Mouse (Mus musculus) liver, adult (tissue): Measurements from ENCODE around the gene Rnase4.
A peak's percentile ranks its signal among the peaks of the same experiment; 100 is the strongest.

ENCODE experiments used
- GATA4 ChIP-seq: IDR thresholded peaks from 2 replicates; pipeline ENCODE4 v1.6.1; 2014; ENCODE audit warnings: mild to moderate bottlenecking, low read length; ENCODE audit not compliant: insufficient replicate concordance

The Rnase4 gene

DNA sequence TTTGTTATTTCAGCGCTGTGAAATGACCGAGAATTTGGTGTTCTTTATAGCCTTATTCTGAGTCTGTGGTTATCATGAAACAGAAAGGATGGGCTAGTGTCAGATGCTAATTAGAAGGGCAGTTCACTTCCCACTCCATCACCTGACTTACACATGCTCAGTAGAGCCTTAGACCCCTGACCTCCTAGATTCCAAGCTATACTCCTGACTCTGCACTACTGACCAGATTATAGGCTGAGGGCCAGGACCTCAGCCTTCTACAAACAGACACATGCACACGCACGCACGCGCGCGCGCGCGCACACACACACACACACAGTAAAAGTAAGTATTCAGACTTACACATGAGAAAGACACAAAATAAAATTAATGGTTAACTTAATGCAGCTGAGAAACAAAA is 8.0 kb downstream of the Rnase4 start:
- no peak for TF ChIP-seq GATA4

DNA sequence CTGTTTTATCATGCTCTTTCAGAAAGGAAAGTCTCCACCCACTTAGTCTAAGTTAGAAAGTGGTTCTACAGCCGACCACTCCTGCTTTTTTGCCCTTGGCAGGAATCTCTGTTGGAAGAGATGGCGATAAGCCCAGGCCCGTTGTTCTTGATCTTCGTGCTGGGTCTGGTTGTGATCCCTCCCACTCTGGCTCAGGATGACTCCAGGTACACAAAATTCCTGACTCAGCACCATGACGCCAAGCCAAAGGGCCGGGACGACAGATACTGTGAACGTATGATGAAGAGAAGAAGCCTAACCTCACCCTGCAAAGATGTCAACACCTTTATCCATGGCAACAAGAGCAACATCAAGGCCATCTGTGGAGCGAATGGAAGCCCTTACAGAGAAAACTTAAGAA is 10.4 kb downstream of the Rnase4 start:
- TF ChIP-seq GATA4: no peak

GRCm38 (mm10) chr14:51103217-51103616 is 12.3 kb downstream of the Rnase4 start:
- TF ChIP-seq GATA4: no peak

DNA sequence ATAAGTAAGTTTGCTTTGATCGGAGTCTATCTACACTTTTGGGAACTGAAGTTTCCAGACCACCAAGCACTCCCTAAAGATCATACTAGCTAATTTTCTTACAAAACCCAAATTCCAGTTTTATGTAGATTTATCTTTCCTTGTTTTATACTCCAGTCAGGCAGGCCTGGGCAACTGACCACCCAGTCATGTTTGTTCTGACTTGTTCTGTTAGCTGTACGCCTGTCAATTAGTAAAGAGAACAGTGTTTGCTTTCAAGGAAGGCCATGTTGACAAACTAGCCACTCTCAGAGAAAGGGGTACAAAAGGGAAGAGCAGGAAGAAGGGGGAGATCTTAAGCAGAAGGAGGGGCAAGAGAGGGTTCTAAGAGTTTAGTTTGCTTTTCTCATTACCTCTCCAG is 13.5 kb downstream of the Rnase4 start:
- no peak for TF ChIP-seq GATA4

GRCm38 (mm10) chr14:51106449-51106967 is 15.6 kb downstream of the Rnase4 start:
- peak; percentile 78 for TF ChIP-seq GATA4

DNA sequence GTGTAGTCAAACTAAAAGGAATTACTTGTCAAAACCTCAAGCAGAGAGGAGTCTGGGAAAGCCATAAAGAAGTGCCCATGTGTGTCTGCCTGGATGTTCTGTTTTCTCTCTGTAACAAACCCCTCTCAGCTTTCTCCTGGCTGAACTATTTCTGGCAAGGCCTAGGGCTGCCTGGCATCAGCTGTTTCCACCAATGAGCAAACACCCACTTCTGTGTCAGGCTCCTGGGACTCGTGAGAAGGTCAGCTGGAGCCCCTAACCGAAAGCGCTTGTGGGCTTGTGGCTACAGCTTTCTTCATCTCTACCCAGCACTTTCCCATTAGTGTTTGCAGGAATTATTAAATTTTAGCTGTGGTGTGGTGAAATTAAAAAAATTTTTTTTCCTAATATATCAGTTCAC is 21.1 kb downstream of the Rnase4 start:
- TF ChIP-seq GATA4: no peak

DNA sequence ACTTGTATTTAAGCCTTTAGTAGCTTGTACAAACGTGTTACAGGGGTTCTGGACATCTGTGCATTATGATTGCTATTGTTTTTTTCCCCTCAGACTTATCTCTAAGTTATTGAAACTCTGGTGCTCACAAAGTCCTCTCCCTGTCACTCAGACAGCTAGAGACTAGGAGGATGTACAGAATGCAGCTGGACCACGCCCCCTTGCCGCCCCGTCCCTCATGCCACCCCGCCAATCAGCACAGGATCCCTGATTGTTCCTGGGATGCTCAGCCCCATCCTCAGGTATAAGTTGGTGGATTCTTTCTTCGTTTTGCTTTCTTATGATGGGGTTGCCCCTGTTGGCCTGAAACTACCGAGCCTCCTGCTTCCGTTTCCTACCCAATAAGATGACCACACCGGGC is 22.6 kb downstream of the Rnase4 start:
- no peak for TF ChIP-seq GATA4

- no peak for TF ChIP-seq GATA4
These were observed 23.2 kb downstream of the Rnase4 start, which contains the start of gene Eddm3b for GRCm38 (mm10) chr14:51113916-51114560. Gene Eddm3b (plus strand): TSS chr14:51114426.

GRCm38 (mm10) chr14:51125684-51126083 is 34.8 kb downstream of the Rnase4 start:
- TF ChIP-seq GATA4: no peak

- TF ChIP-seq GATA4: no peak
These were observed 36.9 kb downstream of the Rnase4 start for GRCm38 (mm10) chr14:51127648-51128258.

- no peak for TF ChIP-seq GATA4
These were observed 38.1 kb downstream of the Rnase4 start for GRCm38 (mm10) chr14:51128775-51129623.

- no peak for TF ChIP-seq GATA4
These were observed 38.7 kb downstream of the Rnase4 start for GRCm38 (mm10) chr14:51129624-51129975.

GRCm38 (mm10) chr14:51130315-51130940 is 39.6 kb downstream of the Rnase4 start:
- no peak for TF ChIP-seq GATA4

- TF ChIP-seq GATA4: no peak
These were observed 40.4 kb downstream of the Rnase4 start for GRCm38 (mm10) chr14:51131086-51131815.

- TF ChIP-seq GATA4: no peak
These were observed 41.5 kb downstream of the Rnase4 start for GRCm38 (mm10) chr14:51132372-51132771.

DNA sequence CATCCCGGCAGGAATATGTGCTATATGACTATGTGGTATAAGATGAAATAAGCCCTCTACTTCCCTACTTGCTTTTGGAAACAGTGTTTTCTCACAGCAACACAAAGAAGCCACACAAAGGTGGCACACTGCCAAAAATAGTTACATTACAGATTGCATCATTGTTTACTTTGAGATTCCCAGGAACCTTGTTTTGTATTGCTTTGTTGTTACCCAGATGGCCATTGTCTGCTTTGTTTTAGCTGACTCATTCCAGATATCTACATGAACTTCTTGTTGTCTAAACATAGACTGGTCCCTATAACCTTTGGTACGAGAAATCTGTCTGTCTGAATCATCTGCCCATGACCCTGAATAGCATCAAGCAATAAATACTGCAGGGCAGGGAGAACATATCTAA is 49.5 kb downstream of the Rnase4 start:
- no peak for TF ChIP-seq GATA4
